Comparison of ENCODE assay signal across 9 mouse cellular contexts in the genomic region with DNA sequence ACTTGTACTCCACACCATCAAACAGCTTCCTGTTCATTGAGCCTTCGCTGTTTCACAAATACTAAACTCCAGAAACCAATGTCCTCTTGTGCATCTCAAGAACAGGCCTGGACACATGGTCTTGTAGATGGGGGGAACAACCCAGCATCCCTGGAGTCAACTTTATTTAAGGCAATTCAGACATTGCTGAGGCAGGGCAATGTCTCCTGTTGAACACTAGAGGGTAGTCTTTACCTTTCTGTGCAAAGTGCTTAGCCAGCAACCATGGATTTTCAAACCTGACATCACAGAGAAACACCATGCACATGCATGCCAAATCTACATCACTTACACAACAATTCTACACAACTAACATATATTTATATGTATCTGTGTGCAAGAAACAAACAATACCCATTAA.
DNase-seq lines count a peak whose midpoint lies in the region; ATAC-seq and TF ChIP-seq lines count a peak whose summit lies in the region.
"Had no signal": no experiment of that assay in that cellular context is flagged by ENCODE, and none has a peak within 500 bp of the region (broad histone marks: within the 10 kb centered on the region; RNA-seq: fewer than 3 reads in every experiment).

No protein-coding gene starts in this region.

- H3K27ac ChIP-seq in heart, postnatal 0 days (ENCODE audit: low read depth) = no peak overlapping the region
- no peak overlapping the region for H3K27ac ChIP-seq in hindbrain, embryonic 12.5 days
- H3K27ac ChIP-seq: limb, embryonic 12.5 days had no signal

- no peak overlapping the region for H3K4me3 ChIP-seq in heart, postnatal 0 days (ENCODE audit: low read depth, low read length)
- no peak overlapping the region for H3K4me3 ChIP-seq in hindbrain, embryonic 12.5 days
- H3K4me3 ChIP-seq: limb, embryonic 12.5 days had no signal

- peak; percentile 75 for ATAC-seq in heart, postnatal 0 days (ENCODE audit: insufficient read depth, low read depth)
- peak; percentile 66 for ATAC-seq in hindbrain, embryonic 12.5 days (ENCODE audit: low FRiP score)

- peak; percentile 96 for TF ChIP-seq CTCF in heart, postnatal 0 days (IDR thresholded peaks at IDR 0.05; ENCODE audit: low read depth)

- no peak overlapping the region for H3K4me2 ChIP-seq in heart, postnatal 0 days (ENCODE audit: low read depth, low read length)
- no peak overlapping the region for H3K4me2 ChIP-seq in hindbrain, embryonic 12.5 days (replicated peaks)
- H3K4me2 ChIP-seq: limb, embryonic 12.5 days had no signal

- no peaks in the 10 kb centered on the region for H3K27me3 ChIP-seq in heart, postnatal 0 days (ENCODE audit: control insufficient read depth, insufficient read depth, low read length)
- no peaks in the 10 kb centered on the region for H3K27me3 ChIP-seq in hindbrain, embryonic 12.5 days
- H3K27me3 ChIP-seq: limb, embryonic 12.5 days had no signal

- TF ChIP-seq EP300 in heart, postnatal 0 days (IDR thresholded peaks at IDR 0.05; ENCODE audit: low read depth) = no peak

- peak; percentile 76 for DNase-seq in heart, postnatal 0 days (ENCODE audit: low spot score)
- no peak for DNase-seq in heart, adult 11 months
- DNase-seq in ES-CJ7 (ENCODE audit: low read depth, low spot score) = peak; percentile 65
- DNase-seq in cerebellum, adult 9-10 months = peak; percentile 68
- peak; percentile 51 for DNase-seq in layer of hippocampus, adult 9-10 months (ENCODE audit: low spot score)
- peak; percentile 26 to 27 for DNase-seq in natural killer cell, adult 2 months (ENCODE audit: low spot score in 2 of 2)
- no peak for DNase-seq in urinary bladder, adult 18-20 months (ENCODE audit: low spot score in 2 of 2)

- H3K36me3 ChIP-seq in heart, postnatal 0 days (replicated peaks; ENCODE audit: control insufficient read depth, insufficient read depth, low read length) = no peaks in the 10 kb centered on the region
- H3K36me3 ChIP-seq in hindbrain, embryonic 12.5 days = no peaks in the 10 kb centered on the region
- H3K36me3 ChIP-seq: limb, embryonic 12.5 days had no signal

- no peak overlapping the region for H3K9ac ChIP-seq in heart, postnatal 0 days (replicated peaks; ENCODE audit: low read depth, low read length)
- H3K9ac ChIP-seq in hindbrain, embryonic 12.5 days = no peak overlapping the region
- H3K9ac ChIP-seq: limb, embryonic 12.5 days had no signal

- WGBS in heart, postnatal 0 days = 4% methylated on average over 1 of the region's 1 CpGs
- WGBS in hindbrain, embryonic 12.5 days = 19% methylated on average over 1 of the region's 1 CpGs

- H3K9me3 ChIP-seq in heart, postnatal 0 days (replicated peaks; ENCODE audit: control insufficient read depth, low read length) = no peaks in the 10 kb centered on the region
- no peaks in the 10 kb centered on the region for H3K9me3 ChIP-seq in hindbrain, embryonic 12.5 days (replicated peaks)
- H3K9me3 ChIP-seq: limb, embryonic 12.5 days had no signal

- no peaks in the 10 kb centered on the region for H3K4me1 ChIP-seq in heart, postnatal 0 days (ENCODE audit: control insufficient read depth, insufficient read depth)
- no peaks in the 10 kb centered on the region for H3K4me1 ChIP-seq in hindbrain, embryonic 12.5 days
- H3K4me1 ChIP-seq: limb, embryonic 12.5 days had no signal

Comparison
In these comparisons a context has a peak if more than half of its experiments do, and no peak if none do; other contexts are left out.
1. DNase-seq: peak in heart, postnatal 0 days (single experiment), ES-CJ7 (single experiment), cerebellum, adult 9-10 months (single experiment), layer of hippocampus, adult 9-10 months (single experiment) and natural killer cell, adult 2 months (2 of 2); none in heart, adult 11 months (single experiment) and urinary bladder, adult 18-20 months (0 of 2).